Mouse (Mus musculus) stomach, postnatal 0 days (tissue): ENCODE data around the gene Ptpn23. TPM values are rescaled to one million over a fixed set of nuclear protein-coding genes. Genes with fewer than 3 reads are reported as not detected.

Experiments used
- ATAC-seq: fragments of 200-750 bp; cut with Nextera tagmentation; 2 replicates; pipeline ENCODE4 v1.8.0; 2017; ENCODE audit not compliant: low FRiP score, low TSS enrichment
- DNase-seq: peaks from one replicate; pipeline ENCODE4 v3.0.0-alpha.2; 2016; ENCODE audit warnings: low spot score
- H3K27ac ChIP-seq: fragments of 300-500 bp; sonication (generic); replicated peaks from 2 replicates; pipeline ENCODE4 v1.5.1; 2014; ENCODE audit warnings: mild to moderate bottlenecking, control low read depth
- H3K27me3 ChIP-seq: fragments of 300-500 bp; sonication (generic); 2 replicates; pipeline ENCODE4 v1.6.1; 2014; ENCODE audit warnings: low read length; ENCODE audit not compliant: control insufficient read depth, insufficient read depth
- H3K36me3 ChIP-seq: fragments of 300-500 bp; sonication (generic); 2 replicates; pipeline ENCODE4 v1.6.1; 2014; ENCODE audit warnings: low read length, mixed read lengths; ENCODE audit not compliant: control insufficient read depth, insufficient read depth
- H3K4me1 ChIP-seq: fragments of 300-500 bp; sonication (generic); replicated peaks from 2 replicates; pipeline ENCODE4 v1.6.1; 2014; ENCODE audit warnings: antibody characterized with exemption; ENCODE audit not compliant: control insufficient read depth, insufficient read depth
- H3K4me2 ChIP-seq: fragments of 300-500 bp; sonication (generic); replicated peaks from 2 replicates; pipeline ENCODE4 v1.6.1; 2014; ENCODE audit warnings: low read depth, mild to moderate bottlenecking, control low read depth, moderate library complexity
- H3K4me3 ChIP-seq: fragments of 300-500 bp; sonication (generic); 2 replicates; pipeline ENCODE4 v1.5.1; 2014; ENCODE audit warnings: low read depth, low read length, control low read depth
- H3K9ac ChIP-seq: fragments of 300-500 bp; sonication (generic); 2 replicates; pipeline ENCODE4 v1.6.1; 2014; ENCODE audit warnings: mild to moderate bottlenecking, low read length, control low read depth, mixed read lengths
- H3K9me3 ChIP-seq: fragments of 300-500 bp; sonication (generic); 2 replicates; pipeline ENCODE4 v1.6.1; 2016; ENCODE audit warnings: low read length; ENCODE audit not compliant: control insufficient read depth
- CTCF ChIP-seq: IDR thresholded peaks from 2 replicates; pipeline ENCODE4 v1.5.1; 2016; ENCODE audit warnings: antibody characterized with exemption, low read depth, mild to moderate bottlenecking, moderate library complexity
- EP300 ChIP-seq: optimal IDR thresholded peaks from 2 replicates; pipeline ENCODE3; 2016; ENCODE audit warnings: antibody characterized with exemption
- WGBS: fragments of 180-500 bp; shearing (Covaris S2); extraction: QIAGEN DNeasy Blood & Tissue Kit; methylation state at CpG from one replicate; pipeline ENCODE4 v1.1.7; 2014; 5-methylcytosine and 5-hydroxymethylcytosine counted together
- polyA plus RNA-seq: library from polyadenylated mRNA; unstranded; fragments of >200 nt; fragmentation: Nextera tagmentation; extraction: Ambion mirVana; gene quantifications from 2 replicates; pipeline ENCODE4 v1.2.1, GENCODE M21; 2015

Gene Ptpn23
- polyA plus RNA-seq = 6.3 and 7.8 TPM in 2 replicates

DNA sequence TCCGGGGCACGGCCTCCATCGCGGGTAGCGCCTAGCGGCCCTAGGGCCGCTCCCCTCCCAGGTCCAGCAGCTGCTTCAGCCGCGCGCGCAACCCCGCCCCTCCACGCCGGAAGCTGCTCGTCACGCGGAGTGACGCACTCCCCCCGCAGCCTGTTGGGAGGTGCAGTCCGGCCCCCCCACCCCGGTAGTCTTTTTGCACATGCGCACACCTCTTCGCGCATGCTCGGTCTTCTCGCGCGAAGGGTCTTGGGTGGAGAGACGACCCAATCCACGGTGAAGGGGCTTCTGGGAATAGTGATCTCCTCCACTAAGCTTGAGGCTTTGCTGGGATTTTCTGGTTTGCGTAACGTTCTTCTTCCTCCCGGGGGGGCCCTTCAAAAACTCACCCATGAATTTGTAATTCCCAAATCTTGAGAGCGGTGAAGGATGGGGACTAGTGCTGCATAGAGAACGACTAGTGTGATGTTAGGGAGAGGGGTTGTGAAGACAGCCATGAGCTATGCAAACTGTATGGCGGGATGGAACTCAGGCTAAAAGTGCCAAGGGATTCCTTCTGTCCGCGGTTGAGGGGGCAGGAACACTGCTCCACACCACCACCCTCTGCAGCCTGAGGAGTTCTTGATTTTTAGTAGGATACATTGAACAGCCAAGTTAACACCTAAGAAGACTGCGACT is at the start of gene Ptpn23:
Gene Ptpn23, minus strand, starts transcription at position 115 of the 675 bp plus-strand sequence.
- H3K36me3 ChIP-seq = no peaks in the 10 kb centered on the region
- H3K4me3 ChIP-seq = peak within 1 kb of the TSS; percentile 89
- no peaks in the 10 kb centered on the region for H3K27me3 ChIP-seq
- under 1% methylated on average over 39 of the region's 39 CpGs for whole genome bisulfite sequencing
- peak within 1 kb of the TSS; percentile 90 for H3K4me2 ChIP-seq
- peaks cover 6% of the 10 kb centered on the region; the same call in 1 of the 2 replicates for H3K4me1 ChIP-seq
- DNase-seq (peak; percentile 98), ATAC-seq (peak; percentile 95)
- H3K27ac ChIP-seq = peak within 1 kb of the TSS; percentile 80
- H3K9ac ChIP-seq = peak within 1 kb of the TSS; percentile 84
- TF ChIP-seq CTCF (peak; percentile 1; the same call in 1 of the 2 replicates), EP300 (no peak)
- no peaks in the 10 kb centered on the region for H3K9me3 ChIP-seq

DNA sequence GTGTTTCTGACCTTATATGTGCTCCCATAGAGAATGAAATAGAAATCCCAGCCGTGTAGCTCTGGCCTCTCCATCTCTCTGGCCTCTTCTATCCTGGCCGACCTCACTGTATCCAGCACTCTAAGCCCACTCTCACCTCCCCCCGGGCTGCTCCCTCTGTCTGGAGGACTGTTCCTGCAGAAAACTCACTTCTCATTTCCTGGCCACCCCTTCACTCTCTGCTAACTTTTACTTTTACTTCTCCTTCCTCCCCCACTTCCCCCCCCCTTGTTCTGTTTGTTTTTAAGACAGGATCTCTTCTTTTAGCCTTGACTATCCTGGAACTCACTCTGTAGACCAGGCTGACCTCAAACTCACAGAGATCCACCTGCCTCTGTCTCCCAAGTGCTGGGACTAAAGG is 44.5 kb upstream of the Ptpn23 start:
- Histone ChIP-seq H3K9ac (no peak overlapping the region), H3K36me3 (0 out of 2 replicates have a peak, but pooled peaks cover 2% of the 10 kb centered on the region), H3K9me3 (no peaks in the 10 kb centered on the region), H3K4me1 (no peaks in the 10 kb centered on the region), H3K4me2 (no peak overlapping the region), H3K4me3 (no peak overlapping the region), H3K27me3 (no peaks in the 10 kb centered on the region), H3K27ac (no peak overlapping the region)
- TF ChIP-seq CTCF (no peak), EP300 (no peak)
- DNase-seq (no peak), ATAC-seq (no peak)
- 76% methylated on average over 3 of the region's 3 CpGs for WGBS

DNA sequence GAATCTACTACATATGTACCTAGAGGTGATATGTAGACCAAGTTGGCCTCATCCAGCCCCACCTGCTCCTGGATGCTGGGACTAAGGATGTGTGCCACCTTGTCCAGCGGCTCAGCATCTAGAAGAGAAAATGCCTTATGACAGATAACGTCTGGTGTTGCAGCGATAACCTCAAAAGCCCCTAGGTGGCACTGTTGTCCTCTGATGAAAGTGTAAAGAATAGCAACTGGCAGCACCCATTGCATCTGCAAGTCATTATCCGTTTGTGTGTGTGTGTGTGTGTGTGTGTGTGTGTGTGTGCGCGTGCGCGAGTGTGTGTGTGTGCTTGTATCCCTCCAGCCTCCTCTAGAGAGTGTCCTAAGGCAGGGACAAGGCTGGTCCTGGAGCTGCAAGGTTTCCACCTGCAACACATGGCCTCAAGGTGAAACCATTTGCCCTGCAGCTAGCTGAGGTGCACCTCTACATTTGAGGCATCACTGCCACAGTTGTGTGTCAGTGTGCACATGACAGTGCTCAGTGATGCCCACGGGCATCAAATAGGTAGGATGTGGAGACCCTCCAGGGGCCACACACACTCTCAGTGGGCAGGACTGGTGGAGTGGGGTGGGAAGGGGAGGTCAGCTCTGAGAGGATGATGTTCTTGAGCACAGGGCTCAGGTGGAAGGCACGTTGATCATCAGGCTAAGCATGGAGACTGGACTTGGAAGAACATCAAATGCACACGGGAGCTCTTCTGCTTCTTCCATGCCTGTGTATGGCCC is 41.0 kb upstream of the Ptpn23 start:
- DNase-seq (peak; percentile 84), ATAC-seq (peak; percentile 91)
- Histone ChIP-seq H3K27ac (no peak overlapping the region), H3K4me2 (no peak overlapping the region), H3K4me3 (no peak overlapping the region), H3K36me3 (0 out of 2 replicates have a peak, but pooled peaks cover 2% of the 10 kb centered on the region), H3K9ac (no peak overlapping the region), H3K27me3 (no peaks in the 10 kb centered on the region), H3K9me3 (no peaks in the 10 kb centered on the region), H3K4me1 (no peaks in the 10 kb centered on the region)
- TF ChIP-seq CTCF (peak; percentile 93), EP300 (no peak)
- WGBS = 23% methylated on average over 11 of the region's 11 CpGs

DNA sequence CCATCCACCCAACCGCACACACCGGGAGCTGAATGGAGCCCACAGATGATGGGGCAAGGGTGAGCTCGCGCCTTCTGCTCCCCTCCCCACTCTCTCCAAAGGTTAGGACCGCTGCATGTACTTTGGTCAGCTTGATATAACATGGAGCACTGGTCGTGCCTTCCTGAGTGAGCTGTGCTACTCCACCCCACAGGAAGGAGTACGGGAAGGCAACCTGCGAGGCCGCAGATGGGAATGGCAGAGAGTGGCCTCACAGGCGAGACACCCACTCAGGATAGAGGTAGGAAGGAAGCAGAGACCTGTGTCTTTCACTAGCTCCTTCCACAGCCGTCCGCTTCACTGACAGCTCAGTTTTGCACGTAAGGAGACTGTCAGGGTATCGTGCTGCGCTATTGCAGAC is 40.3 kb upstream of the Ptpn23 start:
- Histone ChIP-seq H3K27ac (no peak overlapping the region), H3K36me3 (0 out of 2 replicates have a peak, but pooled peaks cover 2% of the 10 kb centered on the region), H3K4me1 (no peaks in the 10 kb centered on the region), H3K4me3 (no peak overlapping the region), H3K9me3 (no peaks in the 10 kb centered on the region), H3K9ac (no peak overlapping the region), H3K27me3 (no peaks in the 10 kb centered on the region), H3K4me2 (no peak overlapping the region)
- ATAC-seq = no peak
- no peak for DNase-seq
- 83% methylated on average over 15 of the region's 15 CpGs for WGBS
- TF ChIP-seq EP300 (no peak), CTCF (no peak)

DNA sequence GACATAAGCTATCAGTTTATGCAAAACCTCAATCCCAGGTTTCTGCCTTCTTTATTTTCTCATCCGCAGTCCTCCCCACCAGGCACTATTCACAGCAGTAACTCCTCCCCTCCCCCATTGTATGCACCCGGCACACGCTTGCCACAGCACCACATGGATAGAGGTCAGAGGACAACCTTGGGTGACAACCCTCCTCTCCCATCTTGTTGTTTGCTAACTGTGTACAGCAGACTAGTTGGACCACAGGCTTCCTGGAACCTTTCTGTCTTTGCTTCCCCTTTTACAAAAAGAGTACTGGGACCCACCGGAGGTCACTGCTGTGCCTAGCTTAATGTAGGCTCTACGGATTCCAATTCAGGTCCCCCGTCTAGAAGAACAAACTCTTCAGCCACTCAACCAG is 32.5 kb upstream of the Ptpn23 start:
- H3K27me3 ChIP-seq = no peaks in the 10 kb centered on the region
- DNase-seq (no peak), ATAC-seq (no peak)
- no peak for TF ChIP-seq CTCF
- no peak overlapping the region for H3K9ac ChIP-seq
- 91% methylated on average over 6 of the region's 6 CpGs for WGBS
- no peak overlapping the region for H3K27ac ChIP-seq
- no peaks in the 10 kb centered on the region for H3K9me3 ChIP-seq
- no peaks in the 10 kb centered on the region for H3K4me1 ChIP-seq
- no peak overlapping the region for H3K4me2 ChIP-seq
- peaks cover 7% of the 10 kb centered on the region; the same call in 1 of the 2 replicates for H3K36me3 ChIP-seq
- no peak overlapping the region for H3K4me3 ChIP-seq

DNA sequence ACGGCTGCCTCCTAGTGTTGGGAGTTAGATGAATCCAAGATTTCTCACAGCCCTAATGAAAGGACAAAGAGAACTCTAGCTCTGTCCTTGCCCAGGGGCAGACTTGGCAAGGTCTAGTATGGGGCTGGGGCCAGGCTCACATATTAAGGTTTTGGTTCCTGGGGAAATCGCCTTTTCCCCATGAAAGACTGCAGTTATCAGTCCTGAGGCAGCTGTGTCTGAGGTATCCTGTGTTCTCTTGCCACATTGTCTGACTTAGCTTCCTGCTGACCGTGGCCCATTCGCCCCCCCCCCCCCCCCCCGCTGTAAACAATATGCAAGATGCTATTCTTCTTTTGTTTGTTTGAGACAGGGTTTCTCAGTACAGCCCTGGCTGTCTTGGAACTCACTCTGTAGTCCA is 32.0 kb upstream of the Ptpn23 start:
- Histone ChIP-seq H3K27me3 (no peaks in the 10 kb centered on the region), H3K36me3 (peaks cover 11% of the 10 kb centered on the region; the same call in 1 of the 2 replicates), H3K27ac (no peak overlapping the region), H3K4me1 (no peaks in the 10 kb centered on the region), H3K4me3 (no peak overlapping the region), H3K9me3 (no peaks in the 10 kb centered on the region), H3K9ac (no peak overlapping the region), H3K4me2 (no peak overlapping the region)
- ATAC-seq (no peak), DNase-seq (no peak)
- peak; percentile 22; the same call in 1 of the 2 replicates for TF ChIP-seq CTCF
- no peak for TF ChIP-seq EP300
- 61% methylated on average over 4 of the region's 5 CpGs for WGBS
